Mouse (Mus musculus) limb, embryonic 14.5 days (tissue): Measurements from ENCODE around the gene Spata21. TPM values are rescaled to one million over a fixed set of nuclear protein-coding genes. Genes with fewer than 3 reads are reported as not detected.
A peak's percentile ranks its signal among the peaks of the same experiment; 100 is the strongest.

Experiments used
- ATAC-seq: fragments of 200-750 bp; cut with Nextera tagmentation; 2 replicates; pipeline ENCODE4 v1.8.0; 2017; ENCODE audit warnings: low read depth, moderate number of reproducible peaks, moderate TSS enrichment; ENCODE audit not compliant: low FRiP score
- DNase-seq: peaks from one replicate; pipeline ENCODE4 v3.0.0-alpha.2; 2015; ENCODE audit warnings: low spot score
- H3K27ac ChIP-seq: fragments of 300-500 bp; sonication (generic); replicated peaks from 2 replicates; pipeline ENCODE4 v1.5.1; 2014; ENCODE audit warnings: low read depth, mild to moderate bottlenecking, low read length, moderate library complexity, mixed read lengths
- H3K27me3 ChIP-seq: fragments of 300-500 bp; sonication (generic); 2 replicates; pipeline ENCODE4 v1.6.1; 2014; ENCODE audit warnings: low read length, mixed read lengths; ENCODE audit not compliant: control insufficient read depth, insufficient read depth
- H3K36me3 ChIP-seq: fragments of 300-500 bp; sonication (generic); 2 replicates; pipeline ENCODE4 v1.6.1; 2014; ENCODE audit warnings: mild to moderate bottlenecking, low read length, moderate library complexity, mixed read lengths; ENCODE audit not compliant: control insufficient read depth, insufficient read depth
- H3K4me1 ChIP-seq: fragments of 300-500 bp; sonication (generic); 2 replicates; pipeline ENCODE4 v1.6.1; 2014; ENCODE audit warnings: antibody characterized with exemption, low read length, mixed read lengths; ENCODE audit not compliant: control insufficient read depth, insufficient read depth
- H3K4me2 ChIP-seq: fragments of 300-500 bp; sonication (generic); replicated peaks from 2 replicates; pipeline ENCODE4 v1.6.1; 2014; ENCODE audit warnings: low read depth, mild to moderate bottlenecking, low read length, moderate library complexity; ENCODE audit not compliant: severe bottlenecking
- H3K4me3 ChIP-seq: fragments of 300-500 bp; sonication (generic); replicated peaks from 2 replicates; pipeline ENCODE4 v1.5.1; 2014; ENCODE audit warnings: low read length
- H3K9ac ChIP-seq: fragments of 300-500 bp; sonication (generic); 2 replicates; pipeline ENCODE4 v1.6.1; 2014; ENCODE audit warnings: mild to moderate bottlenecking, low read depth, low read length, moderate library complexity; ENCODE audit not compliant: severe bottlenecking
- H3K9me3 ChIP-seq: fragments of 300-500 bp; sonication (generic); 2 replicates; pipeline ENCODE4 v1.6.1; 2016; ENCODE audit warnings: low read length; ENCODE audit not compliant: control insufficient read depth
- POLR2A ChIP-seq: fragments of 200-500 bp; IDR thresholded peaks from 2 replicates; pipeline ENCODE4 v1.8.0; 2012; ENCODE audit warnings: inconsistent platforms, mild to moderate bottlenecking, moderate library complexity, borderline replicate concordance; ENCODE audit not compliant: insufficient read depth, insufficient read length; ENCODE audit errors: extremely low read depth
- WGBS: fragments of 180-500 bp; shearing (Covaris S2); extraction: QIAGEN DNeasy Blood & Tissue Kit; methylation state at CpG from one replicate; pipeline ENCODE4 v1.1.7; 2014; 5-methylcytosine and 5-hydroxymethylcytosine counted together
- polyA plus RNA-seq, 2 experiments: library from polyadenylated mRNA; depleted of rRNA in 1 of 2; stranded (reverse) in 1 of 2; unstranded in 1 of 2; fragments of >200 nt; fragmentation: Nextera tagmentation in 1 of 2; extraction: Ambion mirVana in 1 of 2; gene quantifications; 2 replicates each; pipeline versions ENCODE4 v1.2.1 to v1.2.3; 2012 to 2014

Spata21 gene
- polyA plus RNA-seq, 2 experiments: 0.04 to 0.43 TPM

DNA sequence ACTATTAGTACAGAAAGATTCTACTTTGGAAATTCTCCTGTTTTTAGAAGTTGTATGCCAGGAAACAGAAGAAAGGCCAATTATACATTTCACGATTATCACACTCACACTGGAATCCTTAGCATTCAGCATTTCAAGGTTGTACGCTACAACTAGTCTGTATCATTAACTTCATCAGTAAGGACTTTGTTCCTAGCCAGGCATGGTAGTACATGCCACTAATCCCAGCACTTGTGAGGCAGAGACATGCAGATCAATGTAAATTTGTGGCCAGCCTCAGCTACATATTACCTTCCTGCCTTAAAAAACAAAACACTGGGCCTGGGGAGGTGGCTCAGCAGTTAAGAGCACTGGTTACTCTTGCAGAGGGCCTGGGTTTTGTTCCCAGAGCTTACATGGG lies 70.5 kb downstream of the Spata21 start:
- no peak overlapping the region for H3K27ac ChIP-seq
- no peak for DNase-seq
- no peaks in the 10 kb centered on the region for H3K9me3 ChIP-seq
- no peak for ATAC-seq
- H3K4me2 ChIP-seq: no peak overlapping the region
- 79% methylated on average over 2 of the region's 2 CpGs for WGBS
- TF ChIP-seq POLR2A: no peak
- H3K4me1 ChIP-seq: peaks cover 11% of the 10 kb centered on the region
- no peak overlapping the region for H3K9ac ChIP-seq
- no peaks in the 10 kb centered on the region for H3K36me3 ChIP-seq
- no peak overlapping the region for H3K4me3 ChIP-seq
- no peaks in the 10 kb centered on the region for H3K27me3 ChIP-seq

DNA sequence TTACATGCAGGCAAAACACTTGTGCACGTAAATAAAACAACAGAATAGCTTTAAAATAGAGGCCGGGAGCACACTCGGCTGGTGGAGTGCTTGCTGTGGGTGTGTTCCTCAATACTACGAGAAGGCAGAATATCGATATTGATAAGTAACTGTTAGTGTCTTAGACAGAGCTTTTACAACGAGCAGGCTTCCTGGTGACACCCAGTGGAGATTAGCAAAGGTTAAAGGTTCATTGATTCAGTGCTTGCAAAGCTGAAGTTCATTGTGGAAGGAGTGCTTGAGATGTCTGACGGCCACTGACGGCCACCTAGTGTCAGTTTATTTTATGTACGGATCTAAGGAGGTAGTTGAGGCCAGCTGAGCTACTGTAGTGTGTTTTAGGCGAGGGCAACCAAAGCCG lies 71.0 kb downstream of the Spata21 start:
- ATAC-seq (no peak), DNase-seq (no peak)
- Histone ChIP-seq H3K27ac (no peak overlapping the region), H3K27me3 (no peaks in the 10 kb centered on the region), H3K9ac (no peak overlapping the region), H3K36me3 (no peaks in the 10 kb centered on the region), H3K9me3 (no peaks in the 10 kb centered on the region), H3K4me1 (peaks cover 11% of the 10 kb centered on the region), H3K4me2 (no peak overlapping the region), H3K4me3 (no peak overlapping the region)
- 41% methylated on average over 11 of the region's 11 CpGs for WGBS
- no peak for TF ChIP-seq POLR2A

DNA sequence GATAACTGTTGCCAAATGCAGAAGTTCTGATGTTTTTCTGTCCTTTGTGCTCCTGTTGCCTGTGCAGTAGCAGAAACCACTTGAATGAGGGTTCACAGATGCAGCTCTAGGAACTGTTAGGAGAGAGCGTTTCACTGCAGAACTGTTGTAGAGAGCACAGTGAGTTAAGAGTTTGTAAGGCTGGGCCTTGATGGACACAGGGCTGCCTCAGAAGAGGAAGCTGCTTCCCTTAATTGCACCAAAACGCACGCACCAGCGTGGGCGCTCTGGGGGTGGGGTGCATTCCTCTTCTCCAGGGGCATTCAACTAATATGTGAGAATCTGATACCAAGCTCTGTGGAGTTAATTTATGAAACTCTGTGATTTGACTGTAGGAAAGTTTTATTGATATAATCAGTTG lies 71.5 kb downstream of the Spata21 start:
- no peak for TF ChIP-seq POLR2A
- H3K36me3 ChIP-seq: no peaks in the 10 kb centered on the region
- no peak overlapping the region for H3K4me3 ChIP-seq
- H3K9ac ChIP-seq: 0 out of 2 replicates have a peak overlapping the region, but pooled peaks have one; percentile 12
- no peak for ATAC-seq
- DNase-seq: no peak
- 0 out of 2 replicates have a peak overlapping the region, but pooled peaks have one; percentile 48 for H3K27ac ChIP-seq
- H3K4me1 ChIP-seq: peaks cover 11% of the 10 kb centered on the region
- no peak overlapping the region for H3K4me2 ChIP-seq
- H3K27me3 ChIP-seq: no peaks in the 10 kb centered on the region
- 38% methylated on average over 5 of the region's 5 CpGs for WGBS
- no peaks in the 10 kb centered on the region for H3K9me3 ChIP-seq

DNA sequence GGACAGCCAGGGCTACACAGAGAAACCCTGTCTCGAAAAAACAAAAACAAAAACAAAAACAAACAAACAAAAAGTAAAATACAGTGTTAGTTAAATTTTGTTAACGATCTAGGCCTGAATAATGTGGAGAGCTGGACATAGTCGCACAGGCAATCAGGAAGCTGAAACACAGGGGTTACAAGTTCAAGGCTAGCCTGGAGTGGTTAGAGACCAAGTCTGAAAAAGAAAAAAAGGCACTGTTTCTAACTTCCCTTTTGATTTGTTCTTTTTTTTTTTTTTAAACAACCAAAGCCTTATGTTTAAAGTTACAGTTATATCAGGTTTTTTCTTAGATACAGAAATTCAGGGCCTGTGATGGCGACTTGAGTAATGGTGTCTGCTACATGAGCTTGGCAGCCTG lies 72.1 kb downstream of the Spata21 start:
- Histone ChIP-seq H3K27ac (no peak overlapping the region), H3K9ac (no peak overlapping the region), H3K36me3 (no peaks in the 10 kb centered on the region), H3K4me3 (no peak overlapping the region), H3K9me3 (no peaks in the 10 kb centered on the region), H3K27me3 (no peaks in the 10 kb centered on the region), H3K4me2 (no peak overlapping the region), H3K4me1 (peaks cover 11% of the 10 kb centered on the region)
- WGBS: 85% methylated on average over 4 of the region's 4 CpGs
- DNase-seq (no peak), ATAC-seq (no peak)
- no peak for TF ChIP-seq POLR2A

DNA sequence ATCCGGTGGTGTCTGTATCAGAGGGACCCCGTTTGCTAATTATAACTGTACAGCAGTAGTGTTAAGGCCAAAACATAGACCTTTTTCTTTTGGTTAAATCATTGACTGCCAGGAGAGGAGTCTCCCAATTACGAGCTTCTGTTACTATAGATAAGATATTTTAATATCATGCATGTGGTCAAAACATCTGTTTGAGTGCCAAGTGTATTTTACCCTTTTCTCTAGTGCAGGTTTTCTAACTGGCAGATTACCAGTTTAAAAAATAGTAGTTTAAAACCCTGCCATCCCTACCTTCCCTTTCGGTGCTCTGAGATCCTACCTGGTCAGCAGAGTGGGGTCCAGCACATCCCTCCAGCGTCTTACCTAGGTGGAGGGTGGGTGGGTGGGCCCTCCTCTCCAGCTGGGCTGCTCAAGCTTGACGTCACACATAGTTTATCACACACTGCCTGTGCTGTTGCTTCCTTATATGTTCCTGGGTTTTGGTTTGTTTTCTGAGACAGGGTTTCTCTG lies 73.6 kb downstream of the Spata21 start:
- Histone ChIP-seq H3K4me1 (peaks cover 11% of the 10 kb centered on the region), H3K27ac (no peak overlapping the region), H3K36me3 (no peaks in the 10 kb centered on the region), H3K4me3 (no peak overlapping the region), H3K4me2 (no peak overlapping the region), H3K9me3 (no peaks in the 10 kb centered on the region), H3K9ac (no peak overlapping the region), H3K27me3 (no peaks in the 10 kb centered on the region)
- no peak for TF ChIP-seq POLR2A
- 89% methylated on average over 6 of the region's 6 CpGs for WGBS
- DNase-seq: no peak
- no peak for ATAC-seq

Other genes with a start within 250 kb of the Spata21 start
- gene Padi1, start 242.6 kb upstream of the Spata21 start, polyA plus RNA-seq (2012; rRNA removed): 0.19 and 0.25 TPM in 2 replicates
- gene Padi1, start 242.6 kb upstream of the Spata21 start, polyA plus RNA-seq (2014; fragmentation: Nextera tagmentation; extraction: Ambion mirVana): 0.10 and 0.12 TPM in 2 replicates
- 1.3 and 1.9 TPM in 2 replicates for gene Padi2, start 182.0 kb upstream of the Spata21 start, polyA plus RNA-seq (2012; rRNA removed)
- gene Padi2, start 182.0 kb upstream of the Spata21 start, polyA plus RNA-seq (2014; fragmentation: Nextera tagmentation; extraction: Ambion mirVana): 1.3 and 1.9 TPM in 2 replicates
- 156 and 175 TPM in 2 replicates for gene Sdhb, start 127.1 kb upstream of the Spata21 start, polyA plus RNA-seq (2012; rRNA removed)
- gene Sdhb, start 127.1 kb upstream of the Spata21 start, polyA plus RNA-seq (2014; fragmentation: Nextera tagmentation; extraction: Ambion mirVana): 380 and 381 TPM in 2 replicates
- gene Atp13a2, start 101.5 kb upstream of the Spata21 start, polyA plus RNA-seq (2012; rRNA removed): 74.6 and 112 TPM in 2 replicates
- gene Atp13a2, start 101.5 kb upstream of the Spata21 start, polyA plus RNA-seq (2014; fragmentation: Nextera tagmentation; extraction: Ambion mirVana): 43.7 and 45.0 TPM in 2 replicates
- 708 and 919 TPM in 2 replicates for gene Mfap2, start 77.9 kb upstream of the Spata21 start, polyA plus RNA-seq (2012; rRNA removed)
- 1,017 and 1,089 TPM in 2 replicates for gene Mfap2, start 77.9 kb upstream of the Spata21 start, polyA plus RNA-seq (2014; fragmentation: Nextera tagmentation; extraction: Ambion mirVana)
- gene Crocc, start 27.8 kb upstream of the Spata21 start, polyA plus RNA-seq (2012; rRNA removed): 25.9 and 27.8 TPM in 2 replicates
- 5.4 and 7.3 TPM in 2 replicates for gene Crocc, start 27.8 kb upstream of the Spata21 start, polyA plus RNA-seq (2014; fragmentation: Nextera tagmentation; extraction: Ambion mirVana)
- gene Necap2, start 10.0 kb upstream of the Spata21 start, polyA plus RNA-seq (2012; rRNA removed): 79.1 and 91.0 TPM in 2 replicates
- gene Necap2, start 10.0 kb upstream of the Spata21 start, polyA plus RNA-seq (2014; fragmentation: Nextera tagmentation; extraction: Ambion mirVana): 83.2 and 90.5 TPM in 2 replicates
- gene Szrd1, start 51.4 kb downstream of the Spata21 start, polyA plus RNA-seq (2012; rRNA removed): 63.7 and 71.4 TPM in 2 replicates
- 38.6 and 39.1 TPM in 2 replicates for gene Szrd1, start 51.4 kb downstream of the Spata21 start, polyA plus RNA-seq (2014; fragmentation: Nextera tagmentation; extraction: Ambion mirVana)
- 23.1 and 25.5 TPM in 2 replicates for gene Fbxo42, start 59.6 kb downstream of the Spata21 start, polyA plus RNA-seq (2012; rRNA removed)
- gene Fbxo42, start 59.6 kb downstream of the Spata21 start, polyA plus RNA-seq (2014; fragmentation: Nextera tagmentation; extraction: Ambion mirVana): 29.7 and 30.0 TPM in 2 replicates
- 3.6 and 4.2 TPM in 2 replicates for gene Rsg1, start 125.6 kb downstream of the Spata21 start, polyA plus RNA-seq (2012; rRNA removed)
- gene Rsg1, start 125.6 kb downstream of the Spata21 start, polyA plus RNA-seq (2014; fragmentation: Nextera tagmentation; extraction: Ambion mirVana): 5.5 and 6.1 TPM in 2 replicates
- 20.4 and 21.8 TPM in 2 replicates for gene Arhgef19, start 151.2 kb downstream of the Spata21 start, polyA plus RNA-seq (2012; rRNA removed)
- gene Arhgef19, start 151.2 kb downstream of the Spata21 start, polyA plus RNA-seq (2014; fragmentation: Nextera tagmentation; extraction: Ambion mirVana): 15.3 and 18.7 TPM in 2 replicates
- gene Epha2, start 212.9 kb downstream of the Spata21 start, polyA plus RNA-seq (2012; rRNA removed): 9.4 and 13.1 TPM in 2 replicates
- gene Epha2, start 212.9 kb downstream of the Spata21 start, polyA plus RNA-seq (2014; fragmentation: Nextera tagmentation; extraction: Ambion mirVana): 2.2 and 2.4 TPM in 2 replicates